Mouse (Mus musculus) kidney, embryonic 15.5 days (tissue): ENCODE data around the gene Atp5e. TPM values are rescaled to one million over a fixed set of nuclear protein-coding genes. Genes with fewer than 3 reads are reported as not detected.

Experiments used
- ATAC-seq: fragments of 200-750 bp; cut with Nextera tagmentation; replicated peaks from 2 replicates; pipeline ENCODE4 v1.8.0; 2017; ENCODE audit warnings: moderate TSS enrichment; ENCODE audit not compliant: low FRiP score
- H3K27ac ChIP-seq: fragments of 300-500 bp; sonication (generic); 2 replicates; pipeline ENCODE4 v1.5.1; 2015; ENCODE audit warnings: mild to moderate bottlenecking, inconsistent platforms
- H3K27me3 ChIP-seq: fragments of 300-500 bp; sonication (generic); 2 replicates; pipeline ENCODE4 v1.6.1; 2015; ENCODE audit warnings: inconsistent platforms
- H3K36me3 ChIP-seq: fragments of 300-500 bp; sonication (generic); 2 replicates; pipeline ENCODE4 v1.6.1; 2015; ENCODE audit warnings: inconsistent platforms
- H3K4me1 ChIP-seq: fragments of 300-500 bp; sonication (generic); 2 replicates; pipeline ENCODE4 v1.6.1; 2015; ENCODE audit warnings: inconsistent platforms
- H3K4me2 ChIP-seq: fragments of 300-500 bp; sonication (generic); 2 replicates; pipeline ENCODE4 v1.6.1; 2015; ENCODE audit warnings: moderate library complexity, mild to moderate bottlenecking, inconsistent platforms
- H3K4me3 ChIP-seq: fragments of 300-500 bp; sonication (generic); replicated peaks from 2 replicates; pipeline ENCODE4 v1.5.1; 2015; ENCODE audit warnings: mild to moderate bottlenecking, inconsistent platforms
- H3K9ac ChIP-seq: fragments of 300-500 bp; sonication (generic); 2 replicates; pipeline ENCODE4 v1.6.1; 2015; ENCODE audit warnings: mild to moderate bottlenecking, inconsistent platforms
- H3K9me3 ChIP-seq: fragments of 300-500 bp; sonication (generic); replicated peaks from 2 replicates; pipeline ENCODE4 v1.6.1; 2016; ENCODE audit warnings: inconsistent platforms
- WGBS: fragments of 180-500 bp; shearing (Covaris S2); methylation state at CpG from one replicate; pipeline ENCODE4 v1.1.7; 2015; ENCODE audit warnings: mixed read lengths; 5-methylcytosine and 5-hydroxymethylcytosine counted together
- polyA plus RNA-seq: library from polyadenylated mRNA; unstranded; fragments of >200 nt; fragmentation: Nextera tagmentation; extraction: Ambion mirVana; gene quantifications from 2 replicates; pipeline ENCODE4 v1.2.1, GENCODE M21; 2015

Gene Atp5e
- polyA plus RNA-seq, 1 experiment from 2014 or later: 854 TPM

- Histone ChIP-seq H3K4me1 (peaks cover 29% of the 10 kb centered on the region), H3K9me3 (no peaks in the 10 kb centered on the region), H3K4me2 (peak overlapping the region; percentile 78), H3K4me3 (peak overlapping the region; percentile 88), H3K27ac (peak overlapping the region; percentile 84), H3K36me3 (peaks cover 24% of the 10 kb centered on the region), H3K9ac (peak overlapping the region; percentile 48; the same call in 1 of the 2 replicates), H3K27me3 (no peaks in the 10 kb centered on the region)
- WGBS: 72% methylated on average over 5 of the region's 5 CpGs
- no peak for ATAC-seq
These were observed 9.6 kb upstream of the Atp5e start for GRCm38 (mm10) chr2:174473550-174473927.

GRCm38 (mm10) chr2:174472818-174473549, 9.1 kb upstream of the Atp5e start, which contains the start of gene Prelid3b:
TSS of gene Prelid3b (minus strand) at chr2:174473081.
- Histone ChIP-seq H3K36me3 (peaks cover 25% of the 10 kb centered on the region), H3K9me3 (no peaks in the 10 kb centered on the region), H3K4me3 (peak within 1 kb of the TSS; percentile 88), H3K4me2 (peak within 1 kb of the TSS; percentile 78), H3K27ac (peak within 1 kb of the TSS; percentile 84), H3K9ac (peak within 1 kb of the TSS; percentile 89), H3K27me3 (no peaks in the 10 kb centered on the region), H3K4me1 (peaks cover 33% of the 10 kb centered on the region)
- peak; percentile 99 for ATAC-seq
- WGBS: under 1% methylated on average over 53 of the region's 53 CpGs

GRCm38 (mm10) chr2:174472407-174472806, 8.5 kb upstream of the Atp5e start:
- Histone ChIP-seq H3K4me2 (peak overlapping the region; percentile 78), H3K27me3 (no peaks in the 10 kb centered on the region), H3K36me3 (peaks cover 30% of the 10 kb centered on the region), H3K4me3 (peak overlapping the region; percentile 88), H3K27ac (peak overlapping the region; percentile 78), H3K9me3 (no peaks in the 10 kb centered on the region), H3K9ac (peak overlapping the region; percentile 89), H3K4me1 (peaks cover 33% of the 10 kb centered on the region)
- peak; percentile 31 for ATAC-seq
- WGBS: 7% methylated on average over 30 of the region's 30 CpGs

GRCm38 (mm10) chr2:174470786-174471405, 7.0 kb upstream of the Atp5e start:
- WGBS: 94% methylated on average over 7 of the region's 7 CpGs

GRCm38 (mm10) chr2:174470333-174470732, 6.4 kb upstream of the Atp5e start:
- ATAC-seq: no peak
- WGBS: 80% methylated on average over 4 of the region's 4 CpGs
- Histone ChIP-seq H3K4me2 (no peak overlapping the region), H3K36me3 (peaks cover 49% of the 10 kb centered on the region), H3K27me3 (no peaks in the 10 kb centered on the region), H3K4me3 (no peak overlapping the region), H3K27ac (no peak overlapping the region), H3K9ac (no peak overlapping the region), H3K9me3 (no peaks in the 10 kb centered on the region), H3K4me1 (peaks cover 33% of the 10 kb centered on the region)

More at GRCm38 (mm10) chr2:174470786-174471405, 7.0 kb upstream of the Atp5e start:
- no peak overlapping the region for H3K4me2 ChIP-seq
- H3K36me3 ChIP-seq: peaks cover 43% of the 10 kb centered on the region
- H3K27me3 ChIP-seq: no peaks in the 10 kb centered on the region
- H3K9me3 ChIP-seq: no peaks in the 10 kb centered on the region
- ATAC-seq: no peak
- no peak overlapping the region for H3K27ac ChIP-seq
- H3K9ac ChIP-seq: no peak overlapping the region
- peaks cover 33% of the 10 kb centered on the region for H3K4me1 ChIP-seq
- no peak overlapping the region for H3K4me3 ChIP-seq

- Histone ChIP-seq H3K9ac (peak overlapping the region; percentile 83), H3K36me3 (peaks cover 62% of the 10 kb centered on the region), H3K9me3 (no peaks in the 10 kb centered on the region), H3K4me1 (peaks cover 18% of the 10 kb centered on the region), H3K4me2 (peak overlapping the region; percentile 90), H3K4me3 (peak overlapping the region; percentile 91), H3K27ac (peak overlapping the region; percentile 84), H3K27me3 (no peaks in the 10 kb centered on the region)
- WGBS: 30% methylated on average over 10 of the region's 10 CpGs
- ATAC-seq: peak; percentile 37
These were observed 535 bp downstream of the Atp5e start for GRCm38 (mm10) chr2:174463370-174463769.

GRCm38 (mm10) chr2:174459365-174459764, 4.5 kb downstream of the Atp5e start:
- H3K4me3 ChIP-seq: no peak overlapping the region
- H3K9me3 ChIP-seq: no peaks in the 10 kb centered on the region
- peaks cover 13% of the 10 kb centered on the region for H3K4me1 ChIP-seq
- ATAC-seq: no peak
- no peak overlapping the region for H3K27ac ChIP-seq
- H3K36me3 ChIP-seq: peaks cover 29% of the 10 kb centered on the region
- 68% methylated on average over 2 of the region's 2 CpGs for WGBS
- H3K4me2 ChIP-seq: no peak overlapping the region
- no peaks in the 10 kb centered on the region for H3K27me3 ChIP-seq
- H3K9ac ChIP-seq: no peak overlapping the region

GRCm38 (mm10) chr2:174453681-174454080, 10.2 kb downstream of the Atp5e start:
- no peaks in the 10 kb centered on the region for H3K27me3 ChIP-seq
- 77% methylated on average over 7 of the region's 7 CpGs for WGBS
- no peaks in the 10 kb centered on the region for H3K9me3 ChIP-seq
- H3K4me3 ChIP-seq: no peak overlapping the region
- H3K36me3 ChIP-seq: no peaks in the 10 kb centered on the region
- peak; percentile 50; the same call in 1 of the 2 replicates for ATAC-seq
- H3K4me2 ChIP-seq: no peak overlapping the region
- H3K27ac ChIP-seq: no peak overlapping the region
- no peak overlapping the region for H3K9ac ChIP-seq
- H3K4me1 ChIP-seq: no peaks in the 10 kb centered on the region

- H3K4me1 ChIP-seq: peaks cover 7% of the 10 kb centered on the region; the same call in 1 of the 2 replicates
- no peak for ATAC-seq
- no peaks in the 10 kb centered on the region for H3K27me3 ChIP-seq
- no peak within 1 kb of the TSS for H3K4me3 ChIP-seq
- no peak within 1 kb of the TSS for H3K9ac ChIP-seq
- H3K27ac ChIP-seq: no peak within 1 kb of the TSS
- H3K4me2 ChIP-seq: no peak within 1 kb of the TSS
- 73% methylated on average over 4 of the region's 4 CpGs for WGBS
- H3K9me3 ChIP-seq: no peaks in the 10 kb centered on the region
- H3K36me3 ChIP-seq: no peaks in the 10 kb centered on the region
These were observed 13.6 kb downstream of the Atp5e start, which contains the start of gene Tubb1 for GRCm38 (mm10) chr2:174450353-174450752. TSS of gene Tubb1 (plus strand) at chr2:174450695.

GRCm38 (mm10) chr2:174448405-174448804, 15.5 kb downstream of the Atp5e start:
- H3K27me3 ChIP-seq: no peaks in the 10 kb centered on the region
- WGBS: 87% methylated on average over 4 of the region's 4 CpGs
- H3K9me3 ChIP-seq: no peaks in the 10 kb centered on the region
- no peak overlapping the region for H3K9ac ChIP-seq
- H3K4me1 ChIP-seq: peaks cover 7% of the 10 kb centered on the region; the same call in 1 of the 2 replicates
- H3K4me2 ChIP-seq: no peak overlapping the region
- no peak for ATAC-seq
- no peak overlapping the region for H3K27ac ChIP-seq
- no peak overlapping the region for H3K4me3 ChIP-seq
- no peaks in the 10 kb centered on the region for H3K36me3 ChIP-seq

GRCm38 (mm10) chr2:174446905-174447304, 17.0 kb downstream of the Atp5e start:
- no peak overlapping the region for H3K27ac ChIP-seq
- no peak overlapping the region for H3K9ac ChIP-seq

GRCm38 (mm10) chr2:174446492-174446891, 17.4 kb downstream of the Atp5e start:
- WGBS: 45% methylated on average over 7 of the region's 7 CpGs
- Histone ChIP-seq H3K4me3 (no peak overlapping the region), H3K36me3 (no peaks in the 10 kb centered on the region), H3K9ac (no peak overlapping the region), H3K4me2 (no peak overlapping the region), H3K27me3 (no peaks in the 10 kb centered on the region), H3K9me3 (no peaks in the 10 kb centered on the region), H3K4me1 (peaks cover 17% of the 10 kb centered on the region), H3K27ac (no peak overlapping the region)
- no peak; the same call in 1 of the 2 replicates for ATAC-seq

More at GRCm38 (mm10) chr2:174446905-174447304, 17.0 kb downstream of the Atp5e start:
- Histone ChIP-seq H3K9me3 (no peaks in the 10 kb centered on the region), H3K36me3 (no peaks in the 10 kb centered on the region), H3K4me2 (no peak overlapping the region), H3K4me3 (no peak overlapping the region), H3K4me1 (peaks cover 17% of the 10 kb centered on the region), H3K27me3 (no peaks in the 10 kb centered on the region)
- 69% methylated on average over 8 of the region's 8 CpGs for WGBS
- no peak for ATAC-seq
